Mouse (Mus musculus) erythroblast, embryonic 14.5 days (primary cell): ENCODE measurements around the gene Sprr2a1. TPM values are rescaled to one million over a fixed set of nuclear protein-coding genes. Genes with fewer than 3 reads are reported as not detected.
"Not testable (repeated sequence)": the region's sequence is repeated elsewhere in the genome, so short reads cannot be mapped to it uniquely, and the experiment has no call there.

ENCODE experiments used
- H3K27me3 ChIP-seq: 2 replicates; pipeline ENCODE4 v1.6.1; 2012; ENCODE audit warnings: inconsistent platforms; ENCODE audit not compliant: control insufficient read depth
- H3K36me3 ChIP-seq: 2 replicates; pipeline ENCODE4 v1.6.1; 2012; ENCODE audit warnings: mild to moderate bottlenecking, inconsistent platforms; ENCODE audit not compliant: control insufficient read depth
- H3K4me1 ChIP-seq: 2 replicates; pipeline ENCODE4 v1.6.1; 2012; ENCODE audit warnings: inconsistent platforms; ENCODE audit not compliant: control insufficient read depth
- H3K4me3 ChIP-seq: replicated peaks from 2 replicates; pipeline ENCODE3; 2012; ENCODE audit warnings: moderate library complexity, mild to moderate bottlenecking, inconsistent platforms
- H3K9me3 ChIP-seq: 2 replicates; pipeline ENCODE4 v1.6.1; 2012; ENCODE audit warnings: low read length, inconsistent platforms, mixed read lengths; ENCODE audit not compliant: control insufficient read depth
- polyA plus RNA-seq: library from polyadenylated mRNA; stranded (reverse); fragments of >175 nt; gene quantifications from 2 replicates; pipeline ENCODE4 v1.2.3, GENCODE M21; 2012

Sprr2a1 gene
- polyA plus RNA-seq, 1 experiment = not detected

DNA sequence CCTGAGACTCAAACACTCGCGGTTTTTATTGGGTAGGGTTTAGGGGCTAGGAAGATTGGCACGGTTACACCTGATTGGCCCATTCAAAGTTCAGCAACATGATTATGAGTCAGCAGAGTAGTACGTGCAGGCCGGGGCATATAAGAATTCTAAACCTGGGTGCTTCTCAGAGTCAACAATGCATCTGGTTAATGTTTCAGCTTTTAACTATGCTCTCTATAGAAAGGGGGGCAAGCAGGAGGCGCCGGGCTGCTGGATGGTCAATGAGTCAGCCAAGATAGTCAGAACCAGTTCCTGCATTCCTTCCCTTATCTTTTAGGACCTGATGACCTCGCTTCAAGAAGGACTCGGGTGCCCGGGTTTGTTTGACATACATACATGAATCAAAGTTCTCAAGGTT, 30.6 kb downstream of the Sprr2a1 start:
- H3K4me1 ChIP-seq, H3K9me3 ChIP-seq, H3K4me3 ChIP-seq, H3K27me3 ChIP-seq, H3K36me3 ChIP-seq: not testable (repeated sequence)

DNA sequence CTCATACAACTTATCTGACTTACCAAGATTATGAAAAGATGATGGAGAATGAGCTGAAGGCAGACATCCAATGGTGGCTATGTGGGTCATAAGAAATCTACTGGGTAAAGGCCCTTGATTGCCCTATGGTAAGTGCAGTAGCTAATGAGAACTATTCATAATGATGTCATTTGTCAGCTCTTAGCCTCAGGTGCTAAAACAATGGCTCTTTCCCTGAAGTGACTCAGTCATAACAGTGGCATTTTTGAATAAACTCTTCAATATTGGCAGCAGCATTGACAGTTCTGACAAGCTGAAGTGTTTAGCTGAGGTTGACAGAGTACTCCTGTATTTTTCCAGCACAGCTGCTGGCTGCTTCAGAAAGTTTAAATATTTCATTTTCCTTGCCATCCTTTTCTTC, 32.9 kb downstream of the Sprr2a1 start:
- H3K27me3 ChIP-seq, H3K4me3 ChIP-seq, H3K4me1 ChIP-seq, H3K36me3 ChIP-seq, H3K9me3 ChIP-seq: not testable (repeated sequence)

DNA sequence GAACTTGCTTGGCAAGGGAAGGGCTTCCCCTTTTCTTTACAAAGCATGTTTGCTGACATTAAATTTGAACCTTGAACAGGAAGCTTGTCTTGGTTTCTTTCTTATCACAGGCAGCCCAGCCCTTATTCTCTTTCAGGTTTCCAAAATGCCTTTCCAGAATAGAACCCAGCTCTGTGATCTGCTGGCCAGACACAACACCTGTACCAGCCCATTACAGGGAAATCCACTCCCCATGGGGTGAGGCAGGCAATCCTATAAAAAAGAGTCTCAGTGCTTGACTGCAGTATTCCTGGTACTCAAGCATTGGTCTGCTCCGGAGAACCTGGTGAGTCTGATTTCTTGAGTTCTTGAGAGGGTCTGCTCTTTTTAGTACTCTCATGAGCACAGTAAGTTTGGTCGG, 34.9 kb downstream of the Sprr2a1 start:
- H3K4me3 ChIP-seq, H3K27me3 ChIP-seq, H3K9me3 ChIP-seq, H3K36me3 ChIP-seq, H3K4me1 ChIP-seq: not testable (repeated sequence)

DNA sequence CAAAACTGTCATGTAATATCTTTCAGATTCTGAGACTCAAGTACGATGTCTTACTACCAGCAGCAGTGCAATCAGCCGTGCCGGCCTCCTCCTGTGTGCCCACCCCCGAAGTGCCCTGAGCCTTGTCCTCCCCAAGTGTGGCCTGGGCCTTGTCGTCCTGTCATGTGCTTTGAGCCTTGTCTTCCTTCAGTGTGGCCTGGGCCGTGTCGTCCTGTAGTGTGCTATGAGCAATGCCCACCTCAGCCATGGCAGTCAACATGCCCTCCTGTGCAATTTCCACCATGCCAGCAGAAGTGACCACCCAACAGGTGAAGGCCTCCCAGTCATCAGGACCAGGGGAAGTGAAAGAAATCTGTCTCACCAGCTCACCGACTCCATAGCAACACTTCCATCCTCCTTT, 38.3 kb downstream of the Sprr2a1 start:
- H3K4me1 ChIP-seq, H3K4me3 ChIP-seq, H3K36me3 ChIP-seq, H3K27me3 ChIP-seq, H3K9me3 ChIP-seq: not testable (repeated sequence)

DNA sequence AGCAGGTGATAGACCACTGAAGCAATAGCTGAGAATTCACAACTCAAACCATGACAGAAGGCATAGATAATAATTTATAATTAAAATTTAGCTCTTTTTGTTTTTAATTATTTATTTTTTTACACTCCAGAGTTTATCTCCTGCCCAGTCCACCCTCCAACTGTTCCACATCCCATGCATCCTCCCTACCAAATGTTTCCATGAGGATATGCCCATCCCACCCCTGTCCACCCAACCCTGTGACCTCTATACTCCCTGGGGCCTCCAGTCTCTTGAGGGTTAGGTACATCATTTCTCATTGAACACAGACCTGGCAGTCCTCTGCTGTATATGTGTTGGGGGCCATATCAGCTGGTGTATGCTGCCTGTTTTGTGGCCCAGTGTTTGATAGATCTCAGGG, 42.9 kb downstream of the Sprr2a1 start:
- H3K4me3 ChIP-seq = not testable (repeated sequence)

DNA sequence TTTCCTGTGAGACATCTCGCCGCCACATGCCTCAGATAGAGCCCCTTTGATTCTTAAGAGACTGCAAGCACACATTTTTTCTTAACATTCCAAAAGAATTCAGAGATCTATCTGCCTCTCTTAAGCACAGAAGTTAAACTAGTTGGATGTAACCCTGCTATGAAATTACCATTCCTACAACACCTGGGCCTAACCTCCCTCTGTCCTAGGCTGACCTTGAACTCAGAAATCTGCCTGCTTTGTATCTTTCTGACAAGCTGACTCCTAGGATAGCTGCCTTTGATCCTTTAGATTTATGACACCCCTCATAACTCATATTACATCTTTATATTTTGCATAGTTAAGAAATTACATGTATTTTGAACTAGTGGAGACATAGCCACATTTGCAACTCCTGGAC, 47.9 kb downstream of the Sprr2a1 start:
- not testable (repeated sequence) for H3K4me3 ChIP-seq, H3K9me3 ChIP-seq, H3K36me3 ChIP-seq, H3K4me1 ChIP-seq, H3K27me3 ChIP-seq

More for the DNA sequence above, 42.9 kb downstream of the Sprr2a1 start:
- H3K4me1 ChIP-seq, H3K27me3 ChIP-seq, H3K9me3 ChIP-seq, H3K36me3 ChIP-seq: not testable (repeated sequence)

Other genes with a start within 250 kb of the Sprr2a1 start
- not detected in 2 replicates for gene Pglyrp3, start 201.2 kb upstream of the Sprr2a1 start, polyA plus RNA-seq
- gene Lor, start 132.7 kb upstream of the Sprr2a1 start, polyA plus RNA-seq = 0.03 TPM in 1 of 2 replicates, not detected in the other
- gene Prr9, start 91.9 kb upstream of the Sprr2a1 start, polyA plus RNA-seq = not detected in 2 replicates
- not detected in 2 replicates for gene Lelp1, start 73.1 kb upstream of the Sprr2a1 start, polyA plus RNA-seq
- 0.01 and 0.02 TPM in 2 replicates for gene Sprr2a2, start 121 bp downstream of the Sprr2a1 start, polyA plus RNA-seq
- gene Sprr2a3, start 69.6 kb downstream of the Sprr2a1 start, polyA plus RNA-seq = not detected in 2 replicates
- gene Sprr2b, start 100.8 kb downstream of the Sprr2a1 start, polyA plus RNA-seq = not detected in 2 replicates
- gene Sprr2d, start 123.3 kb downstream of the Sprr2a1 start, polyA plus RNA-seq = not detected in 2 replicates
- gene Sprr2e, start 136.3 kb downstream of the Sprr2a1 start, polyA plus RNA-seq = not detected in 2 replicates
- gene Sprr2f, start 149.4 kb downstream of the Sprr2a1 start, polyA plus RNA-seq = not detected in 2 replicates
- not detected in 2 replicates for gene Sprr2h, start 169.9 kb downstream of the Sprr2a1 start, polyA plus RNA-seq
- not detected in 2 replicates for gene Sprr2i, start 192.2 kb downstream of the Sprr2a1 start, polyA plus RNA-seq
- gene Sprr2j-ps, start 202.3 kb downstream of the Sprr2a1 start, polyA plus RNA-seq = not detected in 2 replicates
- gene Gm9774, start 213.6 kb downstream of the Sprr2a1 start, polyA plus RNA-seq = 2.0 and 2.3 TPM in 2 replicates
- not detected in 2 replicates for gene Sprr2k, start 216.8 kb downstream of the Sprr2a1 start, polyA plus RNA-seq
- gene Sprr1b, start 223.0 kb downstream of the Sprr2a1 start, polyA plus RNA-seq = not detected in 2 replicates
- not detected in 2 replicates for gene Sprr3, start 242.9 kb downstream of the Sprr2a1 start, polyA plus RNA-seq